25 mouse cellular contexts compared by ENCODE assay signal in the genomic region with DNA sequence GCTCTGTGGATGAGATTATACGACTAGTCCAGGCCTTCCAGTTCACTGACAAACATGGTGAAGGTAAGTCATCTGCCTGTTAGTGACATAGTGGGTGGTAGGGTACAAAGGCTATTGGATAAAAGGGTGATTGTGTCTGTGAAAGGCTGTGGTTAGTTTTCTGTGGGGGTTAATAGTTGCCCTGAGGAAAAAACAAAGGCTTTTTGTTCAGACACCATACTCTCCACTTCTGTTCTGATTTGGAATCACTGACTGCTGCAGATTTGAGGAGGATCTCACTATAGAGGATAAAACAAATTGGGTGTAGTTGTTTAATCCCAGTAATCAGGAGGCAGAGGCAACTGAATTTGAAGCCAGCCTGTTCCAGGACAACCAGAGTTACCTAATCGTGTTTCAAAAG.
"Had no signal": no experiment of that assay in that cellular context is flagged by ENCODE, and none has a peak within 500 bp of the region (broad histone marks: within the 10 kb centered on the region; RNA-seq: fewer than 3 reads in every experiment).

No protein-coding gene starts in this region.

- DNase-seq: gastrocnemius, postnatal 14 days; gastrocnemius, postnatal 36 days; heart, adult 11 months; heart, adult 2 months; heart, postnatal 14 days; heart, postnatal 36 days; kidney, adult 18-20 months; kidney, adult 8-10 months; kidney, postnatal 10 days; kidney, postnatal 25 days; kidney, postnatal 4 days; layer of hippocampus, postnatal 36 days; left cerebral cortex, postnatal 4 days had no signal

- H3K9me3 ChIP-seq: heart, embryonic 13.5 days; heart, embryonic 15.5 days; hindbrain, embryonic 13.5 days; hindbrain, embryonic 15.5 days; intestine, embryonic 15.5 days; limb, embryonic 13.5 days; limb, embryonic 15.5 days; liver, embryonic 12.5 days had no signal

- H3K4me1 ChIP-seq: hindbrain, embryonic 13.5 days; hindbrain, embryonic 15.5 days; limb, embryonic 13.5 days; limb, embryonic 15.5 days had no signal

- H3K4me2 ChIP-seq: heart, embryonic 11.5 days; heart, embryonic 13.5 days; heart, embryonic 15.5 days; hindbrain, embryonic 13.5 days; hindbrain, embryonic 15.5 days; intestine, embryonic 15.5 days; limb, embryonic 13.5 days; limb, embryonic 15.5 days; liver, embryonic 12.5 days had no signal

- ATAC-seq: hindbrain, postnatal 0 days; intestine, embryonic 15.5 days; intestine, postnatal 0 days; liver, embryonic 12.5 days had no signal

- H3K27ac ChIP-seq: heart, adult 2 months; heart, embryonic 13.5 days; heart, embryonic 15.5 days; hindbrain, embryonic 13.5 days; hindbrain, embryonic 15.5 days; hindbrain, postnatal 0 days; intestine, embryonic 15.5 days; limb, embryonic 13.5 days; limb, embryonic 15.5 days; liver, embryonic 12.5 days; liver, embryonic 14.5 days had no signal

- H3K27me3 ChIP-seq: heart, embryonic 13.5 days; heart, embryonic 15.5 days; hindbrain, embryonic 13.5 days; hindbrain, embryonic 15.5 days; intestine, embryonic 15.5 days; limb, embryonic 13.5 days; limb, embryonic 15.5 days; liver, embryonic 12.5 days had no signal

- H3K4me3 ChIP-seq: heart, adult 2 months; heart, embryonic 13.5 days; heart, embryonic 15.5 days; hindbrain, embryonic 13.5 days; hindbrain, embryonic 15.5 days; intestine, embryonic 15.5 days; limb, embryonic 13.5 days; limb, embryonic 15.5 days; liver, embryonic 12.5 days had no signal

- H3K9ac ChIP-seq: heart, embryonic 13.5 days; heart, embryonic 15.5 days; hindbrain, embryonic 13.5 days; hindbrain, embryonic 15.5 days; intestine, embryonic 15.5 days; limb, embryonic 13.5 days; limb, embryonic 15.5 days; liver, embryonic 12.5 days; liver, embryonic 14.5 days had no signal
